Mouse (Mus musculus) skeletal muscle tissue, adult 2 months (tissue): ENCODE results near the gene Borcs7.
"Not testable (repeated sequence)": the region's sequence is repeated elsewhere in the genome, so short reads cannot be mapped to it uniquely, and the experiment has no call there.

ENCODE experiments used
- DNase-seq: peaks from one replicate; pipeline ENCODE4 v3.0.0-alpha.2; 2012; ENCODE audit warnings: low read depth, low spot score

The Borcs7 gene

GRCm38 (mm10) chr19:46710614-46711013, 20.9 kb downstream of the Borcs7 start:
- DNase-seq: no peak

DNA sequence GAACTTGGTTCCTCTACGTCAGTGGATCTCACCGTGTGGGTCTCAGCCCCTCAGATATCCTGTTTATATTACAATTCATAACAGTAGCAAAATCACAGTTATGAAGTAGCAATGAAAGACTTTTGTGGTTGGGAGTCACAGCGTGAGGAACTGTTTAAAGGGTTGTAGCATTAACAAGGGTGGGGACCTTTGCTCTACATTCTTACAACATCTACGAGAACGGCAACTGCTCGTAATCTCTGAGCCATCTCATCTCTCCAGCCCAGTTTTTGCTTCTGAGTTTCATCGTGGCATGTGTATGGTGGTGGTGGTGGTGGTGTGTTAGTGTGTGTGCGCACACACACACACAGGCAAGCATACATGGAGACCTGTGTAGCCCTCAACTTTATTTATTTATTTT, 24.5 kb downstream of the Borcs7 start:
- no peak for DNase-seq

- DNase-seq: no peak
Measured at GRCm38 (mm10) chr19:46715016-46715415, 25.3 kb downstream of the Borcs7 start.

- DNase-seq: no peak
Measured at GRCm38 (mm10) chr19:46718150-46718549, 28.4 kb downstream of the Borcs7 start.

DNA sequence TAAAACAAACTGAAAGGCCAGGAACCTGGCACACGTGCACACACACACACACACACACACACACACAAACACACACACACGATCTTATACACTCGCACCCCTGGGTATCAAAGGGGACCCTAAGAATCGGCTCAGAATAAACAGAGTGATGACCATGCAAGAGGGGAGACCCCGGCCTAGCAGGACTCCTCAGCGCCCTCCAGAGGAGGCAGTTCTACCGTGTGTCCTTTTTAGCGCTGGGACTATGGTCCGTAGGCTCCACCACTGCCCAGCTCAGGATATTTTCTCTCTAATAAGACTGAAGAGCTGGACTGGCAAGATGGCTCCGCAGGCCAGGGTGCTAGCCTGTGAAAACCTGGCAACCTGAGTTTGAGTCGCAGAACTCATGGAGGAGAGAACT, 34.7 kb downstream of the Borcs7 start:
- no peak for DNase-seq

DNA sequence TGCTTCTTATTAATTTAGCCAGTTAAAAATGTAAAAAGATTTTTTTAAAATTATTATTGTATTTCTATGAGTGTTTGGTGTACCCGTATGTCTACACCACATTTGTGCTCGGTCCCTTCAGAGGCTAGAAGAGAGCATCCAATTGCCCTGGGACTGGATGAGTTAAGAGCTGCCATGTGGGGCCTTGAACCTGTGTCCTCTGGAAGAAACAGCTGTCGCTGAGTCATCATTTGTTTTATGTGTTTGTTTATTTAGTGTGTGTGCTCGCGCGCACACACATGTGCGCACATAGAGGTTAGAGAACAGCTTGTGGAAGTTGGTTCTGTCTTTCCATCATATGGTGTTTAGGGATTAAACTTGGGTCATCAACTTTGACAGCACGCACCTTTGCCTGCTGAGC, 36.4 kb downstream of the Borcs7 start:
- no peak for DNase-seq

DNA sequence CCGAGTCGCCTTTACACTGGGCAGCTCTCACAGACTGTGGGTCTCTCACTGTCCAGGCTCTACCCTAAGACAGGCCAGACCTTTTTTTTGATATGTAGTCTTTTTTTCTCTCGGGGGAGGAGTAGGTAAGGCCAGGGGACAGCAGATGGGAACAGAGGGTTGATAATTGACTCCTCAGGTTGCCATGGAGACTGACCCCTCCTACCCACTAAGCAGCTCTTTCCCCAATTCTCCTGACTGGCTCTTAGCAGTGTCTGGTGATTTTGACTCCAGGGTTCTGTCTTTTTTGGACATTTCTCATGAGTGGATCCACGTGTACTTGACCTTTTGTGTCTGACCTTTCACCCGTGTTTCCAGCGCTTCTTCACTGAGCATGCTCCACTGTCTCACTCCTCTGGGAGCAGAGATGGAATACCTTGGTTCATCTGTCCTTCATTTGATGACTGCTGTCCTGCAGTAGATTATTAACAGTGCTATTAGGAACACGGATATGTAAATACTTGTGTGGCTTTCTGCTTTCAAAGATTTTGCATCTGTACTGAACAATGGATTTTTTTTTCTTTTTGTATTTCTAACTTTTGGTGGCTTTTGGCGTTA, 37.5 kb downstream of the Borcs7 start:
- no peak for DNase-seq

DNA sequence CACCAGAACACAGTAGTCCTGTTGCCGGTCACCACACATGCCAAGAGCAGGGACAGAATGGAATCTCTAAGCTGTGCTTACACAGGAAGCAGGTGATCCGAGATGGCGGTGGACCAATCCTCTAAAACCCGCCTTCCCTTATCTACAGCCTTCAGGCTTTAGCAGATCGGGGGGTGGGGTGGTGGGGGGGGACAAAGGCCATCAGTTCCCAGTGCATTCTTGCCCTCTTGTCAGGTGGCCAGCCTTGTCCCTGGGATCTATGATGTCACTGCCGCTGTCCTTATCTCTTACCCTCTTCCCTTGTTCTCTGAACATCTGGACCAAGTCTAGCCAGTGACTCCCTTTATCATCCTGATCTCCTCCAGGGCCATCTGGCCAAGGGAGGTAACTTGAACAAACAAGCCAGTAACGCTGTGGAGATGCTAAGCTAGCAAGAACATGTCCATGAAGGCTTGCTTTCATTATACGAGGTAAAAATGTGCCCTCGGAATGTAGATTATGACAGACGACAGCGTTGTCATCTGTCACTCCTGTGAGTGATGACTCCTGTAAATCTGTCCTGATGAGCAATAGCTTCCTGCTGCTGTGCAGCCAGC, 38.3 kb downstream of the Borcs7 start:
- DNase-seq: no peak

GRCm38 (mm10) chr19:46728909-46729308, 39.2 kb downstream of the Borcs7 start:
- no peak for DNase-seq

DNA sequence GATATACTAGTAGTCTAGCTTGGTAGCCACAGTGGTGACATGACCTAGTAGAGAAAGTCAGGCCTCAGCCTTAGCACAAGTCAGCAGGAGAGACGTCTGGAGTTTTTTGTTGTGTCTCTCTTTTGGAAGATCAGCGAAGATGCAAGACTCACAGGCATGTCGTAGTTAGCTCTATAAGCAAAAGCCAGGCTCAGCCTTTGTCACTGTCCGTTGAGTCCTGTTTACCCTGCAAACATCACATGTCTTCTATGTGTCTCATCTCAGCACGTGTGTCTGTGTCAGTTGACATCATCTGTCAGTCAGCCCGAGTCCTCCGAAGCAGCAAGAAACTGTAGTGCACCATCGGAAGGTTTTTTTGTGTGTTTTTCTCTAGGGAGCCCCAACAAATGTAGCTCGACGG, 41.6 kb downstream of the Borcs7 start:
- no peak for DNase-seq

DNA sequence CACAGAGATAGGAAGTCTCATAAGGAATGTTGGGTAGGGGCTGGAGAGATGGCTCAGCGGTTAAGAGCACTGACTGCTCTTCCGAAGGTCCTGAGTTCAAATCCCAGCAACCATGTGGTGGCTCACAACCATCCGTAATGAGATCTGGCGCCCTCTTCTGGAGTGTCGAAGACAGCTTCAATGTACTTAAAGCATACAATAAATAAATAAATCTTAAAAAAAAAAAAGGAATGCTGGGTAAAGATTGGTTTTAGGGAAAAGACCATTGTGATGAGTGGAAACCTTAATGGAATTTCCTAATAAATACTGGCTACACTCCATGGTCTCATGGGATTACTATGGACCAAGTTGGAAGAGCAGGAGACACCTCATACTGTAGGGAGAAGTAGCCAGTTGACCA, 43.0 kb downstream of the Borcs7 start:
- DNase-seq: not testable (repeated sequence)

DNA sequence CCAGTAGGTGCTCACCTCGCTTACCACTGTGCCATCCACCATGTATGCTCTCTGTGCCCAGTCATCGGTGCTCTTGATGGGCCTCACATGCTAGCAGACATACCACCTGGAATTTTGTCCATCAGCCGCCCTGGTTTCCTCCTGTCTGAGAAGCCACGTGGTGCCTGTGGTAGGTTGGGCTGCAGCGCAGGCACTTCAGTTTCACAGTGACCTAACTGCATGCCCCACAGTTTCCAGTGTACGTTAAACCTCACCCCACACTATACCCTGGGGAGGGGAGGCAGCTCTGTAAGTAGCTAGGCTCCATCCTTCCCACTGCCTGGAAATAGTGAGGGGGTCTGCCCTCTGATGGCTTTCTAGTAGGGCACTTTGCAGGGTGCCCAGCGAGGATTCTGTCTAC, 43.9 kb downstream of the Borcs7 start:
- DNase-seq: no peak

DNA sequence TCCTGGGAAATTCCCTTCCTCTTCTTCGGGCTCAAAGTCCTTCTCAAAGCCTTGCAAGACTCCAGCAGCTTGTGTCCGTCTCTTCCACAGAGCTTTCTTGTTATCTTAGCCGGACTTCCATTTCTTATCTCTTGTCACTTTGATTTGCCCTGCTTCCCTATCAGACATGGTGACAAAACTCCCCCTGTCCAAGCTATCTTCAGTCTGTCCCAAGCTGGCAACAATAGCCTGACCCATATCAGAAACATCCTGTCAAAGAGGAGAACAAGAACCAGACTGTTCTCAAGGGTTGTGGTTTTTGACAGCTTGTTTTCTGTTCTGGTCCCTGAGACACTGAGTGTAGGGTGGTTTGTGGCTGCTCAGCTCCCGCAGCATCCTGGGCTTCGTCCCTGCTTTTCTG, 45.5 kb downstream of the Borcs7 start:
- DNase-seq: no peak

DNA sequence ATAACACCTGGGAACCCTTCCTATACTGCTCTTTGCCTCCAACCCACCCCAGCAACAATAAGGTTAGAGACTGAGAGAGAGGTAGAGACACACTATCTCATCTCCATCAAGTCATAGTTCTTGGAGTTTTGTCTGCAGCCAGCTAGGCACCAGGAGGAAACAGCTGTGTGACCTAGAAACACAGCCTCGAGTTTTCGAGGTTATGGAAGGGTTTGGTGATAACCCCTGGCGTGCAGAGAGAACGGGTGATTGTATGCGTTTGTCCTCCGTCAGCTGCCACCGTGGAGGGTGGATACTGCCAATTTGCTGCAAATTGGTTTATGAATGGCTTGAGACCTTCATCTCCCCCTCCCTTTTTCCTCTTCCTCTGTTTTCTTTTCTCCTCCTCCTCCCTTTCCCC, 47.4 kb downstream of the Borcs7 start:
- no peak for DNase-seq

GRCm38 (mm10) chr19:46740341-46741008, 50.8 kb downstream of the Borcs7 start:
- peak; percentile 43 for DNase-seq

GRCm38 (mm10) chr19:46741574-46741973, 51.9 kb downstream of the Borcs7 start:
- no peak for DNase-seq

DNA sequence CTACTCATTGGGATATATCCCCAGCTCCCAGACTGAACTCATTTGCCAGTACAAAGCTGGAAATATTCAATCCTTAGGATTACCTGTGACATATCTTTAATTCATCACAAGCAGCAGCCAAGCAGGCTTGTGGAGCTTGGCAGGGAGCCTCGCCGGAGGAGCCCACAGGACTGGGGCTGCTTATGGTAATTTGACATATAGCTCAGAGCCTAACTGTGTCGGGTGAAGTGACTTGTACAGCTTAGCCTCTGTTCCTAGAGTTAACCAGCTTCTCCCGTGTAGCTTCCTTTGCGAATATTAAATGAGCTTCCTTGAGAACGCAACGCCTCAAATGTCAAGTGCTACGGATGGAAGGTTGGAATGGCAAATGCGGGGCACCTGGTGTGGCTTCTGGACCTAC, 55.0 kb downstream of the Borcs7 start:
- DNase-seq: no peak

GRCm38 (mm10) chr19:46747799-46748198, 58.1 kb downstream of the Borcs7 start:
- no peak for DNase-seq

GRCm38 (mm10) chr19:46752235-46752634, 62.5 kb downstream of the Borcs7 start:
- no peak for DNase-seq
